Mouse (Mus musculus) lung, adult 2 months (tissue): Measurements from ENCODE around the gene Trim16. TPM values are rescaled to one million over a fixed set of nuclear protein-coding genes. Genes with fewer than 3 reads are reported as not detected.

Experiments used
- DNase-seq: peaks from one replicate; pipeline ENCODE4 v3.0.0; 2022
- H3K4me1 ChIP-seq: fragments of 200-500 bp; 2 replicates; pipeline ENCODE4 v1.6.1; 2011; ENCODE audit warnings: low read length; ENCODE audit not compliant: control insufficient read depth, insufficient read depth
- H3K4me3 ChIP-seq: fragments of 200-500 bp; replicated peaks from 2 replicates; pipeline ENCODE3; 2011; ENCODE audit warnings: low read depth, mild to moderate bottlenecking, control low read depth, low read length; ENCODE audit errors: extremely low read depth
- CTCF ChIP-seq: fragments of 200-500 bp; IDR thresholded peaks from 2 replicates; pipeline ENCODE4 v1.5.1; 2011; ENCODE audit warnings: mild to moderate bottlenecking, low read length, control low read depth; ENCODE audit not compliant: insufficient read depth
- POLR2A ChIP-seq: fragments of 200-500 bp; IDR thresholded peaks from 2 replicates; pipeline ENCODE4 v1.6.1; 2011; ENCODE audit warnings: low read depth, mild to moderate bottlenecking, control low read depth, low read length, borderline replicate concordance; ENCODE audit errors: extremely low read depth
- WGBS: fragments of 180-500 bp; shearing (Covaris S2); methylation state at CpG from one replicate; pipeline ENCODE4 v1.1.7; 2018; 5-methylcytosine and 5-hydroxymethylcytosine counted together
- polyA plus RNA-seq: library from polyadenylated mRNA; depleted of rRNA; stranded (reverse); fragments of >200 nt; gene quantifications from 2 replicates; pipeline ENCODE4 v1.2.3, GENCODE M21; 2012

The Trim16 gene
- polyA plus RNA-seq, 1 experiment: 24.5 TPM

DNA sequence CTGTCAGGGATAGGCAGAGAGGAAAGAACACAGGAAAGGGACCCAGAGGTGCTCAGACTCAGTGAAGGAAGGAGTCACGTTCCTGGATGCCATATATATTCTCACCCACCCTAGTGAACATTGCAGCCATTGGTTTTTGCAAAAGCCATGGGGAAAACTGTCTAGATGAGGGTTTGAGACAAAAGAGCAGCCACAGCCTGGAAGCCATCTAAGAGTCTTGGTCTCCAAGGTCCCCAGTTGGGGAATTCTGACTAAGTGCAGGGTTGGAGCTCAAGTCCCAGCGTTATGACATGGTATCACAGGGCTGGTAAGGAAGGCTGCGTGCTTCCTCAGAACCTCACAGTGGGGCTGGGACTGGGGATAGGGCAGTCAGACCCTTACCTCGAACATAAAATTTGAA lies 45.5 kb downstream of the Trim16 start:
- no peak overlapping the region for H3K4me3 ChIP-seq
- 72% methylated on average over 4 of the region's 4 CpGs for WGBS

DNA sequence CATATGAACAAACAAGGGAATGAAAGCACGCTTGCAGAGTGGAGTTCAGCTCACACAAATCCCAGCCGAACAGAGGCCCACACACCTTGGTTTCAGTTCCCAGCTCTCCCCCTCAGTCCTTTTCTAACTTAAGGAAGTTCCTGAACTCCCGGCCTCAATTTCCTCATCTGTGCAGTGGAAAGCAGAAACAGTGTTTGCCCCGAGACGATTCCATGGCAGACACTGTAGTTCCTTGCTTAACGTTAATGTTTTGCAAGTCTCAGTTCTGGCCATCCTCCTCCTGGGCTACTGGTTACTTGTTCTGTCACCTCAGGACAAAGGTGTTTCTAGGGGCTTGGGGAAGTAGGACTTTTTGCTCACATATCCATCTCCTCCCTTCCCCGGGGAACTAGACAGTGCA lies 46.7 kb downstream of the Trim16 start:
- WGBS: 73% methylated on average over 7 of the region's 7 CpGs
- DNase-seq: no peak
- no peak overlapping the region for H3K4me3 ChIP-seq
- TF ChIP-seq POLR2A: no peak
- no peaks in the 10 kb centered on the region for H3K4me1 ChIP-seq

More for the DNA sequence above, 45.5 kb downstream of the Trim16 start:
- no peak for DNase-seq
- TF ChIP-seq CTCF (no peak), POLR2A (no peak)
- H3K4me1 ChIP-seq: no peaks in the 10 kb centered on the region

GRCm38 (mm10) chr11:62869201-62869600 lies 49.2 kb downstream of the Trim16 start:
- 67% methylated on average over 5 of the region's 5 CpGs for WGBS
- no peaks in the 10 kb centered on the region for H3K4me1 ChIP-seq
- no peak for DNase-seq
- H3K4me3 ChIP-seq: no peak overlapping the region
- no peak for TF ChIP-seq POLR2A

DNA sequence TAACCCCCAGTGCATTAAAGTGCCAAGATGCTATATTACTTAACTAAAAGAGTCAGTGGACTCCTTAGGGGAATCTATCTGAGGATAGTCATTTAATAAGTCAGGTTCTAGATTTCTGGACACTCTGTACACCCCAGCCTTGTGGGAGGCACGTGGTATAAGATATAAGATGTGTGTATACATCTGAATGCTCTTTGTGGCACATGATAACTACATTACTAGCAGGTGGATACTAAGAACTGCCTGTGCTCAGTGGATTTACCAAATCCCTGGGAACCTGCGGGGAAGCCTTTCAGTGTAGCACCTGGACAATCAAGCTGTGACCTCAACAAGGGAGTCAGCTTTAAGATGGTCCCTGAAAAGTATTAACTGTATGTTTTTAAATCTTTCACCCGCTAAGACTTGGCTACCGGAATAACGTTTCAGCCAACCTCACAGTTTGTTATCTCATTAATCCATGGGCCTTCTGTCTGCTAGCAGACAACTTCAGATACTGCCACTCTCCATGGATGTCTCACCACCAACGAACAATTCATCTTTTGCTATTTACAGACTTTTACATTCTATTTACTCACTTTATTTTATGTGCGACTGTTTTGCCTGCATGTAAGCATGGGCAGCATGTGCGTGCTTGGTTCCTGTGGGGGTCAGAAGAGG lies 49.8 kb downstream of the Trim16 start:
- DNase-seq: no peak
- 76% methylated on average over 8 of the region's 8 CpGs for WGBS
- H3K4me1 ChIP-seq: no peaks in the 10 kb centered on the region
- H3K4me3 ChIP-seq: no peak overlapping the region
- TF ChIP-seq CTCF (no peak), POLR2A (no peak)

- no peak for DNase-seq
Measured at GRCm38 (mm10) chr11:62873479-62873878, 53.4 kb downstream of the Trim16 start.

DNA sequence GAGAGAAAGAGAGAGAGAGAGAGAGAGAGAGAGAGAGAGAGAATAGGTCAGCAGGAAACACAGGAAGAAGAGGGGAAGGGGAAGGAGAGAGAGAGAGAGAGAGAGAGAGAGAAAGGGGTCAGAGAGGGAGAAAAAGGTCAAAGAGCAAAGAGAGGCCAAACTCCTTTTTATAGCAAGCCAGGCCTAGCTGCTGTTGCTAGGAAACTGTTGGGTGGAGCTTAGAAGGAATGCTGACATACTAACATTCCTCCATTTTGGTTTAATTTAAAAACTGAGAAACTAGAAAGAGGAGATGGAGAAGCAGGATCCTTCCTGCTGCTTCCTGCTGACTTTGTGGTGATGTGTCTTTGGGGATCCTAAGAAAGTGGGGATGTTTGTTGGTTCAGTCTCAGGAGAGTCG lies 55.7 kb downstream of the Trim16 start:
- no peak for TF ChIP-seq POLR2A
- no peak for TF ChIP-seq CTCF
- 82% methylated on average over 1 of the region's 1 CpGs for WGBS
- Histone ChIP-seq H3K4me1 (no peaks in the 10 kb centered on the region), H3K4me3 (no peak overlapping the region)
- no peak for DNase-seq

More at GRCm38 (mm10) chr11:62873479-62873878, 53.4 kb downstream of the Trim16 start:
- TF ChIP-seq POLR2A (no peak), CTCF (no peak)
- Histone ChIP-seq H3K4me1 (no peaks in the 10 kb centered on the region), H3K4me3 (no peak overlapping the region)
- WGBS: 68% methylated on average over 9 of the region's 9 CpGs

DNA sequence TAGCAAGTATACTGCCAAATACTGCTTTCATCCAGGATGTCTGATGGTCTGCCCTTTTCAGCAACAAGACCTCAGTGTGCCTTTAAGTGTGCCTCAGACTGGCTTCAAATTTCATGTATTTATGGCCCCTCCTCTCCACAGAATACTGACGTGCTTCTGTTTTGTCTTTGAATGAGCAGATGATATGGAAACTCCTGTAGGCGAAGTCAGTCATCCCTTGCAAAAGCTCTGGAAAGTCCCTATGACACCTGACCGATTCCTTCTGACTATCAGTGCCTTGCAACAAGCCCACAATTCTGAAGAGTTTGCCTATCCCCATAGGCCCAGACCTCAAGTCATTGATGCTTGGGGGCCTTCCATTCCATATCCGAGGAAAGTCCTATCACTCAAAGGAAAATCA lies 56.4 kb downstream of the Trim16 start:
- TF ChIP-seq CTCF: no peak
- TF ChIP-seq POLR2A: no peak
- Histone ChIP-seq H3K4me3 (no peak overlapping the region), H3K4me1 (no peaks in the 10 kb centered on the region)
- DNase-seq: no peak
- WGBS: 84% methylated on average over 4 of the region's 4 CpGs

GRCm38 (mm10) chr11:62877391-62877790 lies 57.4 kb downstream of the Trim16 start:
- Histone ChIP-seq H3K4me3 (no peak overlapping the region), H3K4me1 (no peaks in the 10 kb centered on the region)
- 74% methylated on average over 1 of the region's 1 CpGs for WGBS
- no peak for DNase-seq
- TF ChIP-seq POLR2A (no peak), CTCF (no peak)

GRCm38 (mm10) chr11:62878728-62879127 lies 58.7 kb downstream of the Trim16 start:
- TF ChIP-seq POLR2A (no peak), CTCF (no peak)
- WGBS: 16% methylated on average over 9 of the region's 9 CpGs
- no peak for DNase-seq
- H3K4me3 ChIP-seq: peak overlapping the region; percentile 59
- no peaks in the 10 kb centered on the region for H3K4me1 ChIP-seq

DNA sequence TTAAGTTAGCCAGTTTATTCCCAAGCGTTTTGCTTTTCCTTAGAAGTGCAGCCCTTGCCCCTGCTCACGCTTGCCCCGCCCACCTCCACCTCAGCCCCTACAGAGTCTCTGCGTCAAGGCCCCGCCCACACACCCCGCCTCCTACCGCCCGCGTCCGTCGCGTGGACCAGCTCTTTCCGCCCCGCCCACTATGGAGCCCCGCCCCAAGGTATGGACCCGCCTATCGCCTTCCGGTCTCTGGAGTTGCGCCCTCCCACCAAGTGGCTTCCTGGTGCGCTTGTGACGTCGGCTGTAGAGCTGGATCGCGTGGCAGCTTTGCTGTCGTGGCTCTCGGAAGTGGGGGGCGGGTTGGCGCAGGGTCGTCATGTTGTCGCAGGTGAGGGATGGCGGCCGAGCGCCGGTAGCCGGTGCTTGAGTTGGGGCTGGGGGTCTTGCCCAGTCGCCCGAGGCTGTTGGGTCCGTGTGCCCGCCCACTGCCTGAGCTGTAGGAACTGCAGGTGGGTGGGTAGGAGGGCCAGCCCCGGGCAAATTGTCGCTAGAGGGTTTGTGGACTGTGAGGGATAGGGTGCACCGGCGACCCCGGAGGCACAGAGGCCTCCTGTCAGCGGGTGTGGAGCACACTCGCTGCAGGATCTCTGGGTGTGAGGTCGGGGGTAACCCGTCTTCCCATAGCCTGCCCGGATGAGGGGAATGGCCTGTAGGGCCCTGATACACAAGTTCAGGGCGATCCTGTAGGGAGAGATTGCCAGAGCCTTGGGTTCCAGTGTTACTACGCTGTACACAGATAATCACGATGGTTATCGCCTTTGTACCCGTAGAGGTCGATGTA lies 59.4 kb downstream of the Trim16 start, which contains the start of gene Tvp23b:
TSS of gene Tvp23b (plus strand) at position 236 of the 829 bp plus-strand sequence.
- H3K4me1 ChIP-seq: no peaks in the 10 kb centered on the region
- under 1% methylated on average over 55 of the region's 55 CpGs for WGBS
- TF ChIP-seq POLR2A: peak; percentile 90; the same call in 1 of the 2 replicates
- no peak for TF ChIP-seq CTCF
- DNase-seq: peak; percentile 97
- H3K4me3 ChIP-seq: peak within 1 kb of the TSS; percentile 60
